Mouse (Mus musculus): ENCODE results near the gene Rab44.

DNA sequence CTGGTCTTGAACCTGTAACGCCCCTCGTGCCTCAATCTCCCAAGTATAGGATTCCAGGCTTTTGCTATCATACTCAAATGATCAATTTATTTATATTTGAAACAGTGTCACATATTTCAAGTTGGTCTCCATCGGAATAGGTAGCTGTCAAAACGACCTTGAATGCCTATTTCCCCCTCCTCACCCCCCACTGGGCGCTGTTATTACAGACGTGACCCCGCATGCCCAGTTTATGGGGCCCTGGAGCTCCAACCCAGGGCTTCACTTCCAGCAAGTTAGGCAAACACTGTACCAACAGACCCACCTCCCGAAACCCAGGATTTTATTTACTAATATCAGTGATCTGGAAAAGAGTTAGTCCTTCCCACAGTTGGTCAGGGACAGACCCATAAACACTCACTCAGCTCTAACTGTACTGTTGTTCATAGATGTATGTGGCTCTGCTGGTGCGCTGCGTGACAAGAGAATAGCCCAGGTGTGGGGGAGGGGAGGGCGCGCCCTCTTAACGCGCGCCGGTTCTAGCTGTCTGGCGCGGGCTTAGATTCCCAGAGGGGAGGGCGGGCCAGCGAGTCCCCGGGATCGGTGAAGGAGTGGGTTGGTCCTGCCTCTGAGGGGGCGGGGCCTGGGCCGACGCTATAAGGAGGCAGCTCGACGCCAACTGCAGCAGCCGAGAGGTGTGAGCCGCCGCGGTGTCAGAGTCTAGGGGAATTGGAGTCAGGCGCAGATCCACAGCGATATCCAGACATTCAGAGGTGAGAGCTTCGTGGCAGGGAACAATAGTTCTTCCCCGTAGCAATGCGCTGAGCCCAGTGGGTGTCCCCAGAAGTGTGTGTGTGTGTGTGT, 20.6 kb upstream of the Rab44 start:
- no peak for TF ChIP-seq CTCF (IDR thresholded peaks at IDR 0.05; ENCODE audit: low read depth, low read length)
- TF ChIP-seq POLR2A (IDR thresholded peaks at IDR 0.05; ENCODE audit: insufficient read depth, low read length), result peak; percentile 99

Measured in ES-Bruce4 (cell line).